Mouse (Mus musculus): ENCODE data around the gene Col4a3bp. TPM values are rescaled to one million over a fixed set of nuclear protein-coding genes. Genes with fewer than 3 reads are reported as not detected.

Col4a3bp gene
- total RNA-seq, 2 experiments from 2014 or later: 65.4 to 73.8 TPM

- no peak for DNase-seq (ENCODE audit: low spot score in 2 of 2)
Measured at GRCm38 (mm10) chr13:96538103-96538502, 4.3 kb upstream of the Col4a3bp start.

- DNase-seq (ENCODE audit: low spot score in 2 of 2): no peak
Measured at GRCm38 (mm10) chr13:96541381-96541780, 1.0 kb upstream of the Col4a3bp start.

GRCm38 (mm10) chr13:96542901-96543891 is 778 bp downstream of the Col4a3bp start:
- DNase-seq (ENCODE audit: low spot score in 2 of 2): peak; percentile 50 to 54

- no peak for DNase-seq (ENCODE audit: low spot score in 2 of 2)
Measured at GRCm38 (mm10) chr13:96544506-96544905, 2.1 kb downstream of the Col4a3bp start.

- DNase-seq (ENCODE audit: low spot score in 2 of 2): no peak
Measured at GRCm38 (mm10) chr13:96547250-96547649, 4.8 kb downstream of the Col4a3bp start.

GRCm38 (mm10) chr13:96547941-96548340 is 5.5 kb downstream of the Col4a3bp start:
- no peak for DNase-seq (ENCODE audit: low spot score in 2 of 2)

- no peak for DNase-seq (ENCODE audit: low spot score in 2 of 2)
Measured at GRCm38 (mm10) chr13:96555099-96555498, 12.7 kb downstream of the Col4a3bp start.

- DNase-seq (ENCODE audit: low spot score in 2 of 2): no peak
Measured at GRCm38 (mm10) chr13:96567977-96568376, 25.6 kb downstream of the Col4a3bp start.

GRCm38 (mm10) chr13:96570313-96571015 is 28.0 kb downstream of the Col4a3bp start:
- no peak for DNase-seq (ENCODE audit: low spot score in 2 of 2)

GRCm38 (mm10) chr13:96571016-96571361 is 28.6 kb downstream of the Col4a3bp start:
- DNase-seq (ENCODE audit: low spot score in 2 of 2): no peak

GRCm38 (mm10) chr13:96574170-96574569 is 31.8 kb downstream of the Col4a3bp start:
- no peak for DNase-seq (ENCODE audit: low spot score in 2 of 2)

- DNase-seq (ENCODE audit: low spot score in 2 of 2): no peak
Measured at GRCm38 (mm10) chr13:96579104-96579503, 36.7 kb downstream of the Col4a3bp start.

GRCm38 (mm10) chr13:96579979-96580378 is 37.6 kb downstream of the Col4a3bp start:
- DNase-seq (ENCODE audit: low spot score in 2 of 2): no peak

GRCm38 (mm10) chr13:96584201-96584600 is 41.8 kb downstream of the Col4a3bp start:
- DNase-seq (ENCODE audit: low spot score in 2 of 2): no peak

GRCm38 (mm10) chr13:96586540-96586939 is 44.1 kb downstream of the Col4a3bp start:
- no peak for DNase-seq (ENCODE audit: low spot score in 2 of 2)

- DNase-seq (ENCODE audit: low spot score in 2 of 2): no peak
Measured at GRCm38 (mm10) chr13:96588642-96589041, 46.2 kb downstream of the Col4a3bp start.

- no peak for DNase-seq (ENCODE audit: low spot score in 2 of 2)
Measured at GRCm38 (mm10) chr13:96593621-96594020, 51.2 kb downstream of the Col4a3bp start.

- DNase-seq (ENCODE audit: low spot score in 2 of 2): no peak
Measured at GRCm38 (mm10) chr13:96594070-96594469, 51.7 kb downstream of the Col4a3bp start.

GRCm38 (mm10) chr13:96599182-96599581 is 56.8 kb downstream of the Col4a3bp start:
- no peak for DNase-seq (ENCODE audit: low spot score in 2 of 2)

GRCm38 (mm10) chr13:96604242-96604641 is 61.8 kb downstream of the Col4a3bp start:
- DNase-seq (ENCODE audit: low spot score in 2 of 2): no peak

- no peak for DNase-seq (ENCODE audit: low spot score in 2 of 2)
Measured at GRCm38 (mm10) chr13:96614615-96615014, 72.2 kb downstream of the Col4a3bp start.

- no peak for DNase-seq (ENCODE audit: low spot score in 2 of 2)
Measured at GRCm38 (mm10) chr13:96620891-96621290, 78.5 kb downstream of the Col4a3bp start.
